Mouse (Mus musculus): ENCODE data around the gene Map3k5.

- TF ChIP-seq POLR2A (IDR thresholded peaks at IDR 0.05; ENCODE audit: low read depth, low read length) (no peak), CTCF (conservative IDR thresholded peaks at IDR 0.05; ENCODE audit: insufficient read depth, insufficient read length, low read depth, low read length) (no peak)
Measured at GRCm38 (mm10) chr10:19949106-19949505, 14.8 kb downstream of the Map3k5 start.
